Mouse (Mus musculus) stomach, postnatal 0 days (tissue): Measurements from ENCODE around the gene Myo6.

Source experiments
- CTCF ChIP-seq: IDR thresholded peaks from 2 replicates; pipeline ENCODE4 v1.5.1; 2016; ENCODE audit warnings: antibody characterized with exemption, low read depth, mild to moderate bottlenecking, moderate library complexity
- EP300 ChIP-seq: optimal IDR thresholded peaks from 2 replicates; pipeline ENCODE3; 2016; ENCODE audit warnings: antibody characterized with exemption

DNA sequence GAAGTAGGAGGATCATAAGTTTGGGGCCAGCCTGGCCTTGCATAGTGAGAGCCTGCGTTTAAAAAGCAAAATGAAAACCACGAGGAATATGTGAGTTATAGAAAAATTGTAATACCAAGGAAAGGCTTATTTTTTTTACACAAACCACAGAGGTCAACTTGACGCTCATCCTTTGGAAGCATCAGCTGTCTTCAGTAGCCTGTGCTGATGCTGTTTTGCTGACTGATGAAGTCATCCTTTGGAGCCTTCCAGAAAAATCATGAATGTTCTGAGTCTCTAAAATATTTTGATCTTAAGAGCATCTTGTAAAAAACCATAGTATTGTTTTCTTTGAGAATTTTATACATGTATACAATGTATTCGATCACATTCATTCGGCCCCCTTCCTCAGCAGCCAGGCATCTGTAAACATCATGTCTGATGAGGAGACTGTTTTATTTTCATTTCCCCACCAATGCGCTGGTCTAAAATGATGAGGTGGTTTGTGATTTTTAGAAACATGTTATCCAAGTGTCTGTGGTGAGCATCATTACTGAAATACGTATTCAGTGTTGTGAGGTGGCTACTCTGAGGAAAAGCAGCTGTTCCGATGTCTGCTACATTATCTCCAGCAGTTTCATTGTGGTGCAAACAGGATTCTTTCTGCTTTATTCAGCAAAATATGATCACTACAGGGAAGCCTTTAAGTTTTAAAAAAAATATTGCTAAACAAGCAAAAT lies 110.4 kb downstream of the Myo6 start:
- TF ChIP-seq CTCF (no peak), EP300 (no peak)
